Mouse (Mus musculus): ENCODE results near the gene Sbk1. TPM values are rescaled to one million over a fixed set of nuclear protein-coding genes. Genes with fewer than 3 reads are reported as not detected.

The Sbk1 gene
- polyA plus RNA-seq, 2 experiments = 47.9 to 50.9 TPM

DNA sequence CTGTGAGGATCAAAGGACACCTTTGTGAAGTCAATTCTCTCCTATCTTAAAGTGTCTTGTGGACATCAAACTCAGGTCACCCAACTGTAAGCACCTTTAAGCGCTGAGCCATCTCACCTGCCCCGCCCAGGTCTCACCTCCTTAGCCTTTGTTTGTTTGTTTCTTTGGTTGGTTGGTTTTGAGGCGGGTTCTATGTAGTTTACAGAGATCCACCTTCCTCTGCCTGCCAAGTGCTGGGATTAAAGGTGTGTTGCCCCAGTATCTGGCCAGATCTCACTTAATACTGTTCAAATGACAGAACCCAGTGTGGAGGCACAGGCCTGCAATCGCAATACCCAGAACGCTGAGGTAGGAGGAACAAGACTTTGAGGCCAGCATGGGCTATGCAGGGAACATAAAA is 11.6 kb downstream of the Sbk1 start:
- WGBS = 90% methylated on average over 5 of the region's 5 CpGs
- Histone ChIP-seq H3K27ac (replicated peaks; ENCODE audit: low read depth, low read length) (no peak overlapping the region), H3K36me3 (ENCODE audit: control insufficient read depth, insufficient read depth, low read length) (peaks cover 33% of the 10 kb centered on the region), H3K9ac (ENCODE audit: low read depth, low read length, severe bottlenecking) (no peak overlapping the region), H3K9me3 (ENCODE audit: control insufficient read depth, low read length) (no peaks in the 10 kb centered on the region), H3K4me1 (ENCODE audit: control insufficient read depth, insufficient read depth, low read length) (no peaks in the 10 kb centered on the region), H3K27me3 (ENCODE audit: control insufficient read depth, insufficient read depth, low read length) (no peaks in the 10 kb centered on the region), H3K4me2 (replicated peaks; ENCODE audit: low read depth, low read length, severe bottlenecking) (no peak overlapping the region), H3K4me3 (replicated peaks; ENCODE audit: low read length) (no peak overlapping the region)
- no peak for TF ChIP-seq POLR2A (IDR thresholded peaks at IDR 0.05; ENCODE audit: borderline replicate concordance, extremely low read depth, insufficient read depth, insufficient read length)
- ATAC-seq (ENCODE audit: low FRiP score, low read depth) (no peak), DNase-seq (ENCODE audit: low spot score) (no peak)

DNA sequence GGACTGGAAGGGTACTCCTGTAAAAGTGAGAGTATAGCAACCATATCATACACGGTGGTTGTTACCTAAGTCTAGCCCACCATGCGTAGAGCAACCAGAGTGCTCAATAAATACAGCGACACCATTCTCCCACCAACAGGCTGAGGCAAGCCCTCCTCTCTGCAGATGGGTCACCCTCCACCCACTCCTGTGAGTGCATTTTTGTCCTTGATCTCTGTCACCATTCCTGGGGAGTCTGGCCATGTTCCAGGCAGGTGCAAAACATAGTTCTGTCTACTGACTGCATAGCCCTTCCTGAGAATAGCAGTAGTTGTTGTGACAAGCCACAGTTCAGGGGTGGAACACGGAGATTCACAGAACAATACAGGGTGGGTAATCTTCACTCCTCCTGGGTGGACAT is 12.0 kb downstream of the Sbk1 start:
- Histone ChIP-seq H3K4me2 (replicated peaks; ENCODE audit: low read depth, low read length, severe bottlenecking) (no peak overlapping the region), H3K27ac (replicated peaks; ENCODE audit: low read depth, low read length) (no peak overlapping the region), H3K9me3 (ENCODE audit: control insufficient read depth, low read length) (no peaks in the 10 kb centered on the region), H3K4me1 (ENCODE audit: control insufficient read depth, insufficient read depth, low read length) (no peaks in the 10 kb centered on the region), H3K27me3 (ENCODE audit: control insufficient read depth, insufficient read depth, low read length) (no peaks in the 10 kb centered on the region), H3K4me3 (replicated peaks; ENCODE audit: low read length) (no peak overlapping the region), H3K36me3 (ENCODE audit: control insufficient read depth, insufficient read depth, low read length) (peaks cover 35% of the 10 kb centered on the region), H3K9ac (ENCODE audit: low read depth, low read length, severe bottlenecking) (no peak overlapping the region)
- no peak for ATAC-seq (ENCODE audit: low FRiP score, low read depth)
- no peak for DNase-seq (ENCODE audit: low spot score)
- 78% methylated on average over 4 of the region's 4 CpGs for WGBS
- no peak for TF ChIP-seq POLR2A (IDR thresholded peaks at IDR 0.05; ENCODE audit: borderline replicate concordance, extremely low read depth, insufficient read depth, insufficient read length)

DNA sequence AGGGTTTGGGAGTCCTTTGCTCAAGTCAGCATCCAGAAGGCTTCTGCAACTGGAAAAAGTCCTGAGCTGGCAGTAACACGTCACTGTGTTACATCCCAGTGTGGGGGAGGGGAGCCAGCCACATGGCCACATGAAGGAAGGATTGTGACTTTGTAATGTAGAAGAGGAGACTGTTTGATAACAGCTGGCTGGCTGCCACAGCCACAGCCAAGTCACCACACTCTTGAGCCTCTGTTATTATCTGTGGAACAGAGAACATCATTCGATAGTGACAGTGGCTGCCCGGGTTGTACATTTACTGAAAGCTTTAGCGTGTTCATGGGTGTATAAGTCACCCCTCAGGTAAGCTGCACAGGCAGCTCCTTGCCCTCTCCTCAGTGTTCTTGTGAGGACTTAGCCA is 12.4 kb downstream of the Sbk1 start:
- no peak for TF ChIP-seq POLR2A (IDR thresholded peaks at IDR 0.05; ENCODE audit: borderline replicate concordance, extremely low read depth, insufficient read depth, insufficient read length)
- Histone ChIP-seq H3K4me3 (replicated peaks; ENCODE audit: low read length) (no peak overlapping the region), H3K27me3 (ENCODE audit: control insufficient read depth, insufficient read depth, low read length) (no peaks in the 10 kb centered on the region), H3K4me2 (replicated peaks; ENCODE audit: low read depth, low read length, severe bottlenecking) (no peak overlapping the region), H3K27ac (replicated peaks; ENCODE audit: low read depth, low read length) (no peak overlapping the region), H3K9me3 (ENCODE audit: control insufficient read depth, low read length) (no peaks in the 10 kb centered on the region), H3K9ac (ENCODE audit: low read depth, low read length, severe bottlenecking) (no peak overlapping the region), H3K4me1 (ENCODE audit: control insufficient read depth, insufficient read depth, low read length) (no peaks in the 10 kb centered on the region), H3K36me3 (ENCODE audit: control insufficient read depth, insufficient read depth, low read length) (peaks cover 35% of the 10 kb centered on the region)
- DNase-seq (ENCODE audit: low spot score) (no peak), ATAC-seq (ENCODE audit: low FRiP score, low read depth) (no peak)
- 68% methylated on average over 4 of the region's 4 CpGs for WGBS

DNA sequence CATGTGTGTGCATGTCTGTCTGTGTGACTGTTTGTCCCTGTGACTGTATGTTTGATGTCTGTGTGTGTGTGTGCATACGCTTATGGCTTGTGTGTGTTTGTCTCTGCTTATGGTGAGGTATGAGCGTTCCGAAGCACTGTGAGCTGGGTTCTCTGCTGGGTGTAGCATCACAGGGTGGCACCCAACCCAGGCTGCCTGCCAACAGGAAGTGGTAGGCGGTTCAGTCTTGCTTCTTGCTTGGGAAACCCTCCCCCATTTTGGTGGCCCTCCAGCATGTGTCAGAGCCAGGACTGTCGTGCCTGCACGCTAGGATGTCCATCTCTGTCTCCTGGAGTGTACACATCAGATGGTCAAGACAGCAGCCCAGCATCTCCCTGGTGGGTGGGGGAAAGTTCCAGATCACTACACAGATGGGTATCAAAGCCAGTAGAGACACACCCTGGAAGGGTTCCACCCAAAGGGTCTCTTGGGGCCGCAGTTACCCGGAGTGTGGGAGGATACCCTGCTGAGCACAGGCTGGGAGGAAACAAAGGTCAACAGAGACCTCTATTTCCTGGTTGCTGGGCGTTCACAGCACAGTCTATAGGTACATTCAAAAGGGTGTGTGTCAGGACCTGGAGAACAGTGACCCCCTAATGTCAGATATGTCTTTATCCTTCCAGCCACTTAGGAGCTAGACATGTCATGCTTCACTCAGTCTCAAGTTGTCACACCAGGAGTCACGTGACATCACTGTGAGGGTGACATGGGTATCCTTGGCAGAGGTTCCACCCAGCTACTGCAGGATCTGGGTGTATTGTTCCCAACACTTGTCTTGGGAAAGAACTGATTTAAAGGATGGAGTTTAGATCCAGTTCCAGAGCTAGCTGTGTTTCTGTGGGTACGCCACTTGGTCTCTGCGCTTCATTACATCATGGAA is 13.1 kb downstream of the Sbk1 start:
- TF ChIP-seq POLR2A (IDR thresholded peaks at IDR 0.05; ENCODE audit: borderline replicate concordance, extremely low read depth, insufficient read depth, insufficient read length) = no peak
- no peak overlapping the region for H3K27ac ChIP-seq (replicated peaks; ENCODE audit: low read depth, low read length)
- no peaks in the 10 kb centered on the region for H3K4me1 ChIP-seq (ENCODE audit: control insufficient read depth, insufficient read depth, low read length)
- no peaks in the 10 kb centered on the region for H3K27me3 ChIP-seq (ENCODE audit: control insufficient read depth, insufficient read depth, low read length)
- ATAC-seq (ENCODE audit: low FRiP score, low read depth) (no peak), DNase-seq (ENCODE audit: low spot score) (no peak)
- no peak overlapping the region for H3K9ac ChIP-seq (ENCODE audit: low read depth, low read length, severe bottlenecking)
- peaks cover 37% of the 10 kb centered on the region for H3K36me3 ChIP-seq (ENCODE audit: control insufficient read depth, insufficient read depth, low read length)
- H3K9me3 ChIP-seq (ENCODE audit: control insufficient read depth, low read length) = no peaks in the 10 kb centered on the region
- H3K4me3 ChIP-seq (replicated peaks; ENCODE audit: low read length) = no peak overlapping the region
- H3K4me2 ChIP-seq (replicated peaks; ENCODE audit: low read depth, low read length, severe bottlenecking) = no peak overlapping the region
- WGBS = 84% methylated on average over 12 of the region's 12 CpGs

DNA sequence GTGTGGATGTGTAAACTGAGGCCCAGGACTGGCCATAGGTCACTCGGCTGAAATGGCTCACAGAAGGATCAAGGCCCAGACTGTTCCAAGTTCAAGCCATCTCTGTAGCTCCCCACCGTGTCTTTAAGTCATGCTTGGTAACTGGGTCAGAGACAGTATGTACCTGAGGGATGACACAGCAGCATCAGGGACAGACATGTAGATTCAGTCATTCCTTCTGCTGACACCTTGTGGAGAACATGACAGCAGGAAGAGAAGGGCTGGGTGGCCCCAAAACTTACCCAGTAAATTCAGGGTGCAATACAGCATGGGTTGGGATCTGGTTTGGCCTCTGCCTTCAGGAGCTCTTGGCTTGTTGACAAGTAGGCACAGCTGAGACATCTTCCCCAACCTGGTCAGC is 13.9 kb downstream of the Sbk1 start:
- H3K9me3 ChIP-seq (ENCODE audit: control insufficient read depth, low read length) = no peaks in the 10 kb centered on the region
- no peak overlapping the region for H3K27ac ChIP-seq (replicated peaks; ENCODE audit: low read depth, low read length)
- ATAC-seq (ENCODE audit: low FRiP score, low read depth) (no peak), DNase-seq (ENCODE audit: low spot score) (no peak)
- no peaks in the 10 kb centered on the region for H3K4me1 ChIP-seq (ENCODE audit: control insufficient read depth, insufficient read depth, low read length)
- no peaks in the 10 kb centered on the region for H3K27me3 ChIP-seq (ENCODE audit: control insufficient read depth, insufficient read depth, low read length)
- no peak overlapping the region for H3K4me2 ChIP-seq (replicated peaks; ENCODE audit: low read depth, low read length, severe bottlenecking)
- H3K4me3 ChIP-seq (replicated peaks; ENCODE audit: low read length) = no peak overlapping the region
- TF ChIP-seq POLR2A (IDR thresholded peaks at IDR 0.05; ENCODE audit: borderline replicate concordance, extremely low read depth, insufficient read depth, insufficient read length) = no peak
- WGBS = 82% methylated on average over 2 of the region's 2 CpGs
- no peak overlapping the region for H3K9ac ChIP-seq (ENCODE audit: low read depth, low read length, severe bottlenecking)
- H3K36me3 ChIP-seq (ENCODE audit: control insufficient read depth, insufficient read depth, low read length) = peaks cover 41% of the 10 kb centered on the region
